Comparison of ENCODE assay signal across 9 mouse cellular contexts in genomic region chr7:19889881-19890280, GRCm38 (mm10). TPM values are rescaled to one million over a fixed set of nuclear protein-coding genes. Genes with fewer than 3 reads are reported as not detected.
A peak's percentile ranks its signal among the peaks of the same experiment; 100 is the strongest.
DNase-seq lines count a peak whose midpoint lies in the region; ATAC-seq and TF ChIP-seq lines count a peak whose summit lies in the region.
"Had no signal": no experiment of that assay in that cellular context is flagged by ENCODE, and none has a peak within 500 bp of the region (broad histone marks: within the 10 kb centered on the region; RNA-seq: fewer than 3 reads in every experiment).

No protein-coding gene starts in this region.

- H3K27ac ChIP-seq in olfactory bulb, adult 2 months (ENCODE audit: insufficient read depth, low read depth, low read length), result no peak overlapping the region

- H3K4me1 ChIP-seq in olfactory bulb, adult 2 months (ENCODE audit: control insufficient read depth, insufficient read depth, low read length), result no peaks in the 10 kb centered on the region

- TF ChIP-seq CTCF in olfactory bulb, adult 2 months (IDR thresholded peaks at IDR 0.05; ENCODE audit: insufficient read depth, low read depth, low read length), result peak; percentile 42

- H3K4me3 ChIP-seq in olfactory bulb, adult 2 months (ENCODE audit: insufficient read depth, low read depth, low read length), result no peak overlapping the region

- no peak for ATAC-seq in activated CD4-positive, CD25-positive, alpha-beta regulatory T cell, adult 4 months

- no peak for TF ChIP-seq POLR2A in olfactory bulb, adult 2 months (IDR thresholded peaks at IDR 0.05; ENCODE audit: insufficient read depth, low read depth, low read length)

- 55% methylated on average over 8 of the region's 8 CpGs for WGBS in olfactory bulb, adult 2 months

- intact Hi-C loops in gastrocnemius, postnatal 14 days (cut with DNase I; ENCODE audit: low total_unique reads), result no loop called here

- DNase-seq in gastrocnemius, postnatal 10 days, result peak; percentile 65
- DNase-seq in gastrocnemius, postnatal 14 days, result no peak
- DNase-seq in ovary, postnatal 36 days (ENCODE audit: low spot score), result peak; percentile 30
- DNase-seq in ovary, postnatal 10 days (ENCODE audit: low spot score), result no peak
- peak; percentile 64 to 78 for DNase-seq in adrenal gland, postnatal 36 days
- peak; percentile 29 to 80 for DNase-seq in kidney, postnatal 36 days

RNA-seq across cellular contexts. Expression of gene Ceacam19, which starts 2.1 kb away (rescaled TPM):
- total RNA-seq in gastrocnemius, postnatal 10 days (2021), result not detected
- total RNA-seq in gastrocnemius, postnatal 14 days (2021), result not detected
- total RNA-seq in adrenal gland, postnatal 36 days (2021), result not detected
- not detected in 2 replicates for polyA plus RNA-seq in olfactory bulb, adult 2 months (2012; ENCODE audit: insufficient read depth, insufficient read length, low replicate concordance, missing spikeins)
- not detected for polyA plus RNA-seq in activated CD4-positive, CD25-positive, alpha-beta regulatory T cell, adult 4 months (2017; shearing (Covaris generic))
- total RNA-seq: left cerebral cortex, adult 18-20 months had no signal

RNA-seq across cellular contexts. Expression of gene Ceacam16, which starts 28.8 kb away (rescaled TPM):
- total RNA-seq in gastrocnemius, postnatal 10 days (2021), result not detected
- under 1 TPM in 1 of 2 experiments, not detected in 1; 0.12 TPM for total RNA-seq in gastrocnemius, postnatal 14 days (2021)
- not detected for total RNA-seq in adrenal gland, postnatal 36 days (2021)
- polyA plus RNA-seq in olfactory bulb, adult 2 months (2012; ENCODE audit: insufficient read depth, insufficient read length, low replicate concordance, missing spikeins), result not detected in 2 replicates
- polyA plus RNA-seq in activated CD4-positive, CD25-positive, alpha-beta regulatory T cell, adult 4 months (2017; shearing (Covaris generic)), result under 1 TPM in 1 of 2 experiments, not detected in 1; 0.40 TPM
- total RNA-seq: left cerebral cortex, adult 18-20 months had no signal

RNA-seq across cellular contexts. Expression of gene Pvr, which starts 31.1 kb away (rescaled TPM):
- 10 to 100 TPM; 10.7 to 15.3 TPM for total RNA-seq in gastrocnemius, postnatal 10 days (2021)
- total RNA-seq in gastrocnemius, postnatal 14 days (2021), result 1 to 10 TPM; 8.0 to 9.4 TPM
- 10 to 100 TPM; 28.8 to 33.7 TPM for total RNA-seq in adrenal gland, postnatal 36 days (2021)
- not detected in 2 replicates for polyA plus RNA-seq in olfactory bulb, adult 2 months (2012; ENCODE audit: insufficient read depth, insufficient read length, low replicate concordance, missing spikeins)
- polyA plus RNA-seq in activated CD4-positive, CD25-positive, alpha-beta regulatory T cell, adult 4 months (2017; shearing (Covaris generic)), result 10 to 100 TPM; 17.4 to 24.1 TPM

RNA-seq across cellular contexts. Expression of gene Gm19345, which starts 38.1 kb away (rescaled TPM):
- total RNA-seq in gastrocnemius, postnatal 10 days (2021), result not detected
- total RNA-seq in gastrocnemius, postnatal 14 days (2021), result not detected
- total RNA-seq in adrenal gland, postnatal 36 days (2021), result under 1 TPM in 1 of 2 experiments, not detected in 1; 0.83 TPM
- polyA plus RNA-seq in olfactory bulb, adult 2 months (2012; ENCODE audit: insufficient read depth, insufficient read length, low replicate concordance, missing spikeins), result not detected in 2 replicates
- polyA plus RNA-seq in activated CD4-positive, CD25-positive, alpha-beta regulatory T cell, adult 4 months (2017; shearing (Covaris generic)), result not detected

Comparison
In these comparisons a context has a peak if more than half of its experiments do, and no peak if none do; other contexts are left out.
1. DNase-seq: peak in gastrocnemius, postnatal 10 days (single experiment), ovary, postnatal 36 days (single experiment), adrenal gland, postnatal 36 days (2 of 2) and kidney, postnatal 36 days (2 of 2); none in gastrocnemius, postnatal 14 days (single experiment) and ovary, postnatal 10 days (single experiment).